Mouse (Mus musculus) adipocyte (in vitro differentiated cells): Measurements from ENCODE around the gene 9130023H24Rik.

ENCODE experiments used
- DNase-seq: peaks from one replicate; pipeline ENCODE4 v3.0.0-alpha.2; 2016; ENCODE audit warnings: low spot score

9130023H24Rik gene

DNA sequence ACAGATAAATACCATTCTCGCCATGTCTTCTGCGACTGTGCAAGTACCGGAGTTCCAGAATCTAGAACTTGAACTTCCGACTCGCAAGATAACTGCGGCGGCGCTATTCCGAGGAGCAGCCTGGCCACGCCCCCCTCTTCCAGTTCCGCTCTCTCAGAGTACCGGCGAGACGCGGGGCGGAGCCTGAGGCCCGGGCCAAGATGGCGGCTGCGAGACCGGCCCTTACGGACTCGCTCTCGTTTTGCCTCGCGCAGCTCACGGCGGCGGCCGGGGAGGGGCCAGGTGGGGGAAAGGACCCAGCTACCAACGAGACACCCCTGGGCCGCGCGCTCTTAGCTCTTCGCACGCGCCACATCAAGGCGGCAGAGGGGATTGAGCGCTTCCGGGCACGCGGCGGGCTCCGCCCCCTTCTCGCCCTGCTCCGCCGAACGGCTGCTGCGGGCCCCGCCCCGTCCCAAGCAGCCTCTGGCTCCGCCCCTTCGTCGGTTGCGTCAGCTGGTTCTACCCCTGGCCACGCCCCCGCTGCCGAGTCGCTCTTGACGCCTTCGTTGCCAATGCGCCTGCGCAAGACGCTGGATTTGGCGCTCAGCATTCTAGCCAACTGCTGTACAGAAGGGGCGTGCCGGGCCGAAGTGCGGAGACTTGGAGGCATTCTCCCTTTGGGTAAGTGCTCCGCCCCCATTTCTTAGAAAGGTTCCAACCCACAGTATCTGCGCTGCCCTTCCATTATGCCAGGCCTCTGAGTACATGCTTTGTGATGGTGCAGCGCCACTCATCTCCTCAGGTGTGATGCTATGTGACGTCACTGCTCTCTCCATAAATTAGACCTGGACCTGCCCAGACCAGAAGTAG lies at the start of gene 9130023H24Rik:
TSS of gene 9130023H24Rik (minus strand) at position 105 of the 852 bp plus-strand sequence.
- peak; percentile 98 for DNase-seq

DNA sequence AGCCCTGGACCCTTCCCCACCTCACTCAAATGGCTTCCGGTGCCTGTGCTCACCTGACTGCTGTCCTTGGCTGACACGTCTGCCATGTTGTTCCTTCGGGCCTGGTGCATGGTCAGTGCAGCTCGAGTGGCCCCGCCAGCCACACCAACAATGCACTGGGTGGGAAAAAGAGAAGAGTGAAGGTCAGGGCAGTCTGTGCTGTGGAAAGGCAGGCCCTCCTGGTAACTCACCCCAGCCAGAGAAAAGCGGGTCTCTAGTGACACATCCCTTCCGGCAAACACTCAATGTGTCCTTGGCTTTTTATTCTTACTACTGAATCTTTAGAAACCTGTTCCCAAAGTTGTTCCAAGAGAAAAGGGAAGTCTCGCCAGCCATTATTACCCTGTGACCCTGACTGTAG lies 47.2 kb upstream of the 9130023H24Rik start:
- DNase-seq: no peak

DNA sequence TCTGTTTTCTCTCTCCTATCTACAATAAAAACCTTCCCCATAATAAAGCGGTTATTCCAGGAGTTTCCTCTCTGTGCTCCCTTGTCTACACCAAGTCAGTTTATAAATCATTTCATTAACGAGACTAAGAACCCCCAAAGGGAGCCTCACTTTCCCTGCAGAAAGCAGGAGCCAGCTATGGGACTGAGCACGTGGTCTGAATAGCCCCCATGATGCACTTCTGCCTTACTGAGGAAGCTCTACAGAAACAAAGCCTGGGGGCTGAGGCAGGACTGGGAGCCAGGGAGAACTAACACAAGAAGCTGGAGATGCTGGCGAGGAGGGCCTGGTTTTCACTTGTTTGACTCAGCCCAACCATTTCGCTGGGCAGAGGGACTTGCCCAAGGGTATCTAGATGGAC lies 46.2 kb upstream of the 9130023H24Rik start:
- no peak for DNase-seq

DNA sequence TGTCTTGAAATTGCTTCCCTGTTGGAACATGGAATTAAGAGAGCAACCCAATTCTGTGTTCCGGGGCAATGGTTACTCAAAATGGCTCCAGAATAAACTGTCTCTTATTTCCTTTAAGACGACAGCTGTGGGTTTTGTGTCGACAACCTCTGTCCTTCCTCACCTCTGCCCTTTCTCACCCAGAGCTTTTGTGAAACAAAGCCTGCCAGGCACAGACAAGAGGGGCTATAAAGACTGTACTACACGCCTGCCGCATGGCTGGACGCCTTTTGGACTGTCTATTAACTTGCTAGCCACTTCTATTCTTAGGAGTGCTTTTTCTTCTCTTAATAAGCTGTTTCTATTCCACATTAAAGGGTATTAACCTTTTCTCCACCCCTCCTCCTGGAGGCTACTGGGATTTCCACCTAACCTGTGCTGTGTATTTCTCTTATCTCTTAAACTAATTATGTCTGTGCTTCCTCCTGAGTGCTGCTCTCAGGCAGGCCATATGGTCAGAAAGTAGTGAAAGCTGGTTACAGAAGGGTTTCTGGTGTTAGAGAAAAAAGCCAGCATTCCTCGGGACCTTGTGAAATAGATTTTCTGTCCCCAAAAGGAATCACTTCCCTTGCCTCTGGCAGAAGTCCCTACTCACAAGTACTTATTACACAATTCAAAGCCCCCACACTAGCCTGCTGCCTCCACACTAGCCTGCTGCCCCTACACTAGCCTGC lies 44.9 kb upstream of the 9130023H24Rik start:
- peak; percentile 33 for DNase-seq

DNA sequence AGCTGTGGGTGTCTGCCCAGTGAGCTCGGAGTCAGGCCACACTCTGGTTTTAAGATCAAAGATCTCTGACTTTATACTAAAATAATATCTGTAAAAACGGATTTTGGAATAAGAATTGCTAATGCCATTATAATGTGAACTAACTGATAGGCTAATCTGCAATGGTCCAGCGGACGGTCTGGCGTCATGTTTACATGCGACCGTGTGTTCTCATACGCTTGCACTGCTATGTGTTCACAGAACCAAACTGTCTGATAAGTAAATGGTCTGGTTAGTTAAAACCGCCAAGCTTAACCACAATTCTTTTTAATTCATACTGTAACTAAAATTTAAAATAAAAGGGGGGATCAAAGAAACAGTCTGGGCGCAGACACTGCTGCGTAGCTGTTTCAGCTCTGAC lies 43.9 kb upstream of the 9130023H24Rik start:
- DNase-seq: no peak

DNA sequence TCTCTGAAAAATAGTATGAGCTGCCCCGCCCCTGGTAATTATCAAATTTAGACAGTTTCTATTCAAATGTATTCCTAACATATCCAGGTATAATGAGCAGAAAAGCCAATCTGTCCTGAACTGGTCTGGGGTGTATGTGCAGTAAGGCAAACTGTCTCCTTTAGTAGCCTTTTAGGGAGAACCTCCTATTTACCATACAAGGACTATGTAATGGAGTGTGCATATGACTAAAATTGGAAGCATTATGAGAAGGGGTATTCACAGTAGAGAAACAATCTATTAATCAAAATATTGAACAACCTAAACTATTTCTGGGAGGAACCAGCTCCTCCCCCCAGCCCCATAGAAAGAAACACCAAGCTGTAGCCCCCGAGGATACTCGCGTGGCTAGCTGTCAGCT lies 41.9 kb upstream of the 9130023H24Rik start:
- no peak for DNase-seq

DNA sequence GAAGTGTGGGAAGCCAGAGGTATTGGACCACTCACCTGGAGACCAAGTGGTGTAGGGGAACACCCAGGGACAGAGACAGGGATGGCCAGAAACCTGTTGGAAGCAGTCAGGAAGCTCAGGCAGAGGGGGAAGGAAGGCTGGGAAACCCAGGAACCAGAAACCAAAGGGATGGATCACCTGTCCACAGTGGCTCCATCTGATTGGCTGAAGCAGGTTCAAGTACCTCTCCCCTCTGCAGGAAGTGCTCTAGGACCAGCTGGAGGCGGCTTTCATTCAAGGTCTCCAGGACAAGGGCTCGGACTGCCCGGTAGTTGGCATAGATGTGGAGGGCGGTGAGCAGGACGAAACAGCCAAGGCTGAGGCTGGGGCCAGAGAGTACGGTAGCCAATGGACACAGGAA lies 38.2 kb upstream of the 9130023H24Rik start:
- DNase-seq: no peak

DNA sequence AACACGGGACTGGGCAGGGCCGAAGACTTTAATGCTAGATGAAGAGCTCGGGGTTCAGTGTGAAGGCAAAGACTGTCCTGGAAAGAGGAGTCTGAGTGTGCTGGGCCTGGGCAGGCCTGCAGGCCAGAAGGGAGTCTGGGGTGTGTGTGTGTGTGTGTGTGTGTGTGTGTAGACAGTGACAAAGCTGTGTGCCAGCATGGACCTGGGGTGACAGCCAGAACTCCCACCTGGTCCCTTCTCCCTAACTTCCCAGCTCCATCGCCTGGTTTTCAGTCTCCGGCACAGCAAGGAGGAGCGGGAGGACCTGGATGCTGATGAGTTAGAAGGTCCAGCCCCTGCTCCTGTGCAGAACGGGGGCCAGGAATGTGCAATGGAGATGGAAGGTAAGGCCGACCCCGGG lies 33.7 kb upstream of the 9130023H24Rik start:
- DNase-seq: no peak

DNA sequence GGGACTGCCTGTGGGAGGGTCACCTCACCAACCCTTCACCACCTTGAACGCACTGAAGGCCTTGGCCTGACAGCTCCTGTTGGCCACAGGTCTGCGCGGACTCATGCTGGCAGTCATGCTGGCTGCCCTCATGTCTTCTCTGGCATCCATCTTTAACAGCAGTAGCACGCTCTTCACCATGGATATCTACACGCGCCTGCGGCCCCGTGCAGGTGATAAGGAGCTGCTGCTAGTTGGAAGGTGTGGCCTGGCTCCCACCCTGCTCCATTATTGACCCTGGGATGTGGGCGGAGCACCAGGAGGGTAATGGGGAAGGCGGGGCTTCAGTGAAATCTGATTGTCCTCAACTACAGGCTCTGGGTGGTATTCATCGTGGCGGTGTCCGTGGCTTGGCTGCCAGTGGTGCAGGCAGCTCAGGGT lies 32.6 kb upstream of the 9130023H24Rik start:
- no peak for DNase-seq

DNA sequence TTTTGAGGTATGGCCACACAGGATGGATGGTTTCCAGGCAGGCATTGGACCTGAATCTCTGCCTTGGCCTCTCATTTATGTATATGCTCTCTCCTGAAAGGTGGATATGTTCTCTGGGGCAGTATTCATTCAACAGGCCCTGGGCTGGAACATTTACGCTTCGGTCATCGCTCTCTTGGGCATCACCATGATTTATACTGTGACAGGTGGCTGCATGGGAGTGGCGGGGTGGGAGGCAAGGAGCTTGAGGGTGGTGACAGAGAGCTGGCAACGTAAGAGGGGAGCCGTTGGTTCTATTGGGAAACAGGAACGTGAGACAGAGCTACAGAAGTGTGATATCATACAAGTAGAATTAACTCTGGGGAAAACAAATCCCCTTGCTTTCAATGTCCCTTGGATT lies 30.0 kb upstream of the 9130023H24Rik start:
- no peak for DNase-seq

DNA sequence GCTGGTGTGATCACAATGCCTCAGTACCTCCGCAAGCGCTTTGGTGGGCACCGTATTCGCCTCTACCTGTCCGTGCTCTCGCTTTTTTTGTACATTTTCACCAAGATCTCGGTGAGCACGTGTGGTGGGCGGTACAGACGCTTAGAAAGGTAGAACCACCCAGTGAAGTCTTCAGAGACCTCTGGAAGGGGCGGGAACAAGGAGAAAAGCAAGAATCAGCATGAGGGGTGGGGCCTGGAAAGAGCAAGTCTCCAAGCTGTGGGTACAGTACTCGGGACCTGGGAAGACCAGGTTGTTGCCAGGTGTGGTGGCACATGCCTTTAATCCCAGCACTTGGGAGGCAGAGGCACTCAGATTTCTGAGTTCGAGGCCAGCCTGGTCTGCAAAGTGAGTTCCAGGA lies 29.6 kb upstream of the 9130023H24Rik start:
- DNase-seq: no peak

DNA sequence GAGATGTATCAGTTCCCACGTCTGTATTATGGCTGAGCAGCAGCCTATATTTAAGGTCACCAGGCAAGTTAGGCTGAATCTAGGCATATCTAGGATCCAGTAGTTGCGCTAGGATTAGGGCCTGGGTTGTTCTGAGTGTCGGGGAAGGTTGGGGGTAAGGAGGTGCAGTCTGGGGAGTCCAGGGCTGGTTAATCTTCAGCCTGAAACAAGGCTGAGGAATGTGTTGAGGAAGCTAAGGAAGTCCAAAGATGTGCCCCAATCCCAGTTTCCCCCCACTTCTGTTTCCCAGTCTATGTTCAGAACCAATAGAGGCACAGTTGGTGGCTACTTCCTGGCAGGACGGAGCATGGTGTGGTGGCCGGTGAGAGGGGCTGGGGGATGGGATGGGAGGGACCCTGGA lies 28.2 kb upstream of the 9130023H24Rik start:
- DNase-seq: no peak

DNA sequence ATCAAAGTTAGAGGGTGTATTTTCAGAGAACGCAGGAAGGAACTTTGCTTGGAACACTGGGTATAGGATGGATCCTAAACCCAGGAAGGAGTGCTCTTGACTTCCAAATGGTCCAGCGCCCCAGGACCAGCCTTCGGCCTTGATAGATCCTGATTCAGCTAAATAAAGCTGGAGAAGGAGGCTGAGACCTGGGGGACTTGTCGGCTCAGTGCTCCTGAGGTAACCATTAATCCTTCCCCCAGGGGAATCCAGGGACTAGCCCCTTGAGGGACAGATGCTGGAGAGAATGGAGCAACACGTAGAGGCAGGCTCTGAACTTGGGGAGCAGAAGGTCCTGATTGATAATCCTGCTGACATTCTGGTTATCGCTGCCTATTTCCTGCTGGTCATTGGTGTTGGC lies 27.6 kb upstream of the 9130023H24Rik start, which contains the start of gene Slc5a2:
TSS of gene Slc5a2 (plus strand) at position 247 of the 400 bp plus-strand sequence.
- no peak for DNase-seq

DNA sequence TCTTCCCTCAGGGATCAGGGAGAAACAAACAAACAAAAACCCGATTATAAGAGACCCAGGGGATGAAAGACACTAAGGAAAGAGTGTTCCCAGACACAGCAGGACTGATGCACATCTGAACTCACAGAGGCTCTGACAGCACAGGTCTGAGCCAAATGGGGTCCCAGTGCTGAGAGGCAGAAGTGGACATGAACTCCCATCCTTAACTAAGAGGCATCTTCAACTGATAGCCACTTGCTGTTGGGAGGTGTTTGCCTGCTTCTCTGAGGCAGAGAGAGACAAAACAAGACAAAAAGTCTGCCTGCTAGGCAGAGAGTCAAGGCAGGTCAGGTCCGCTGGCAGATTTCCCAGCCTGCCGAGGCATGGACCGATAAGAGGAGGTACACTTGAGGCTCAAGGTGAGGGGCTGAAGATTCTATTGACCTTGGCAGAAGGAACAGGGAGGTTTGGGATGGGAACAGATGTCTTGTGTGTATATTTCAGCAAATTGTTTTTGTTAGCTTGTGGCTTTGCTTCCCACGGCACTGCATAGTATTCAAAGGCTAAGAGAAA lies 19.0 kb upstream of the 9130023H24Rik start:
- no peak for DNase-seq

DNA sequence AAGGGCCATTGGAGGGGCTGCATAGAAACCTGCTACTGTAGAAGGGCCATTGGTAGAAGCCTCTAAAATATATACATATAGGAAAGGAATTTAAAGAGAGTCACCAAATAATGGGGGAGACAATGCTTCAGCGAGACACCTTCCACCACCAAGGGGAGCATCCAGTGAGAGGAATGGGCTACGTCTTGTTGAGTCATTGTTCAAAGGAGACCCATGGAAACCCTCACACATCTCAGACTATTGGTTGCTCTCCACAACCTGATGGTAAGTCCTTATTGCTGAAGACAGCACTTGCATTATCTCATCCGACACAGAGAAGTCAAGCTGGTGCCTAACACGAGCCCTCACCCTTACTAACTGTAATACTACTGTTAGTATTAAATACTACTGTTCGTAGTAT lies 17.9 kb upstream of the 9130023H24Rik start:
- DNase-seq: no peak

DNA sequence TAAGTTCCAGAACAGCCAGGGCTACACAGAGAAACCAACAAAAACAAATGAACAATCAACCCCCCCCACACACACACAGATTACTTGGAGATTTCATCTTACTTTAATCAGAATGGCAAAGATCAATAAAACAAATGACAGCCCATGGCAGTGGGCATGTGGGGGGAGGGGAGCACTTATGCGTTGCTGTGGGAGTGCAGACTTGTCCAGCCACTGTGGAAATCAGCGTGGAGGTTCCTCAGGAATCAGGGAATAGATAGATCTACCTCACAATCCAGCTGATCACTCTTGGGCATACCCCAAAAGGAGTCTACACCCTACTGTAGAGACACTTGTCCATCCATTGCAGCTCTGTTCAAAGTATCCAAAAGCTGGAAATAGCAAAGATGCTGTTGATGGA lies 17.1 kb upstream of the 9130023H24Rik start:
- DNase-seq: no peak

DNA sequence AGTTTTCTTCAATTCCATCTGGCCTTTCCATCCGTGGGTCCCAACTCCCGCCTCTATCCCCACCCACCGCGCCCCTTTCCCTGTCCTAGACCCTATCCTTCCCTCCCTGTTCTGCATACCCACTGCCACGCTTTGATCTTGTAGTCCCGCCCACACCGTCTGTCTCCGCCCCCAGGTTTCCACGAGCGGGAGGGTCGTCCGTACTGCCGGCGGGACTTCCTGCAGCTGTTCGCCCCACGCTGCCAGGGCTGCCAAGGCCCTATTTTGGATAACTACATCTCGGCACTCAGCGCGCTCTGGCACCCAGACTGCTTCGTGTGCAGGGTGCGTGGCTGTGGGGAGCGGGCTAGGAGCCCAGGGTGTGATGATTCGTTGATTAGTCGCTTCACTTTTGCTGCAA lies 14.8 kb upstream of the 9130023H24Rik start:
- DNase-seq: no peak

DNA sequence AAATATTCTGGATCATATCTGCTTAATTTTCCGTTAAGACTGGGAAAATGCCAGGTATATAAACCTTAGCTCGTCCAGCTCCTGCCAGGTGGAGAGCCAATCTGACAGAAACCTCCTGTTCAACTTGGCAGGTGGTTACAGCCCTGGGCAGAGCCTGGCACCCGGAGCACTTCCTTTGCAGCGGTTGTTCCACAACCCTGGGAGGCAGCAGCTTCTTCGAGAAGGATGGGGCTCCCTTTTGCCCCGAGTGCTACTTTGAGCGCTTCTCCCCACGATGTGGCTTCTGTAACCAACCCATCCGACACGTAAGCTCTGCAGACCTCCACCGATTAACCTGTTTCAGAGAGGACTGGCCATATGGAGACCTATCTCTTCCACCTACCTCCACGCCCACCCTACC lies 14.1 kb upstream of the 9130023H24Rik start:
- DNase-seq: no peak

DNA sequence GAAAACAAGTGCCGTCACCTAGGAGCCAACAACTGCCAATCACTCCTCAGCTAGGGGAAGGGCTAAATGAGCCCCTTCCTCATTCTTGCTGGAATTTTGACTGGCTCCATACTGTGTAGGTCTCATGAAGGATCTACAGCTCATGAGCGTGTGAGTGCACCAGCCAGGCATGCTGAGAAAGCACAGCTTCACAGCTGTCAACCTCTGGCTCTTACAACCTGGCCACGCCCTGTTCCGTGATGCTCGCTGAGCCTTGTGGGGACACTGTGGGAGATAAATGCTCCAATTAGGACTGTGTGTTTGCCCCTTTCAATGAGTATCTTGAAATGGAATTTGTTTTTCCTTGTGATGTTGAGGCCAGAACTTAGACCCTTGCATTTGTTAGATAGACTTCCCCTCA lies 12.2 kb upstream of the 9130023H24Rik start:
- no peak for DNase-seq

DNA sequence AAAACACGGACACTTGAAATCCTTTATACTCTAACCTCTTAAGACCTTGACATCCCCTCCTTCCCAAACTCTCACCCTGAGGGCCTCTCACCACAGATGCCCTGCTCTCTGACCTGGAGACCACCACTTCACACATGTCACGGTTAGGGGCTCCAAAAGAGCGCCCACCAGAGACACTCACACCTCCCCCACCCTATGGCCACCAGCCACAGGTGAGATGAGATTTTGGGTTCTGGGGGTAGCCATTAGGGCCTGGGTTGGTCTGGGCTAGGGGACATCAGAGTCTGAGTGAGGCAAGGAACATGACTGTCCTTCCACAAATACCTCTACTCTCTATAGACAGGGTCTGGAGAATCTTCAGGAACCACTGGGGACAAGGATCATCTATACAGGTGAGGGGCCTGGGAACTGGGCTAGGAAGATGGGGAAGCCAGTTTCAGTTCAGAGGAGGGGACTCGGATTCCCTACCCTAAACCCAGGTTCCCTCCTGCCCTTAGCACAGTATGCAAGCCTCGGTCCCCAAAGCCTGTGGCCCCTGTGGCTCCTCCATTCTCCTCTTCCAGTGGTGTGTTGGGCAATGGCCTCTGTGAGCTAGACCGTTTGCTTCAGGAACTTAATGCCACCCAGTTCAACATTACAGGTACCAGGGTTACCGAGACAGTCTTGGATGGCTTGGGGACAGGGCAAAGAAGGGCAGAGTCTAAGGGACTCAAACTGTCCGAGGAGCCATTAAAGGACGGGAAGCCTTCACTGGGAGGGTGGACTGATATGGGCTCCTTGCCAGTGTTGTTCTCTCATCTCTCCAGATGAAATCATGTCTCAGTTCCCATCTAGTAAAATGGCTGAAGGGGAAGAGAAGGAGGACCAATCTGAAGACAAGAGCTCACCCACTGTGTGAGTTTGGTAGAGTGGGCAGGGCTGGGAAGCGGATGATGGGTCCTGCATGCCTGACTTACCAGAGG lies 10.5 kb upstream of the 9130023H24Rik start:
- no peak for DNase-seq

DNA sequence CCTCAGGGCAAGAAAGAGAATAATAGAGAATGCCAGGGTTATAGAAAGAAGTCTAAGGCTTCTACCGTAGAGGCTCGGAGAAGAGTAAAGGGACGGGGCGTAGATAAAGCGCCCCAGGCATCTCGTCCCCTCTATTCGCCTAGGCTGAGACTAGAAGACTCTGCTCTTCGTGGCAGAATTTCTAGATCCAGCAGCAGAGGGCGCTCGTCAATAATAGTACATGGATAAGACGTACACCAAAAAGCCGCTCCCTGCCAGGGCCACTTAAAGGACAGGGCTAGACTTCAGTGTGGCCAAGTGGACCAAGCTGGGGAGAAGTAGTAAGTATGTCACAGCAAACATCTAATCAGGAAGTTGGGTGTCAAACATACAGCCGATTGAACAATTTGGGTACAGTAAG lies 9.6 kb upstream of the 9130023H24Rik start:
- DNase-seq: peak; percentile 89
